Mouse (Mus musculus) cerebellum, postnatal 4 days (tissue): ENCODE measurements around the gene Ddost.
A peak's percentile ranks its signal among the peaks of the same experiment; 100 is the strongest.
"Not testable (repeated sequence)": the region's sequence is repeated elsewhere in the genome, so short reads cannot be mapped to it uniquely, and the experiment has no call there.

Source experiments
- DNase-seq, 2 experiments: peaks; one replicate each; pipeline ENCODE4 v3.0.0; 2022; ENCODE audit warnings: low spot score in 2 of 2, mixed read lengths in 1 of 2

The Ddost gene

DNA sequence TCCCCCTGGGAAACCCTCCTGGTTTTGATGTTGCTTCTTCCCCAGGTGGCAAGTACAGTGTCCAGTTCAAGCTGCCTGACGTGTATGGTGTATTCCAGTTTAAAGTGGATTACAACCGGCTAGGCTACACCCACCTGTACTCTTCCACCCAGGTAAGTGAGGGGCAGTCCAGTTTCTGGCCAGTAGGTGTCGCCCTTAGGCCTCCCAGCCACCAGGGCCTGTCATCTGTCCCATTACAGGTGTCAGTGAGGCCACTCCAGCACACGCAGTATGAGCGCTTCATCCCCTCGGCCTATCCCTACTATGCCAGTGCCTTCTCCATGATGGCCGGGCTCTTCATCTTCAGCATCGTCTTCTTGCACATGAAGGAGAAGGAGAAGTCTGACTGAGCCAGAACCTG lies 7.1 kb downstream of the Ddost start:
- DNase-seq = peak in 1 of 2 experiments; percentile 60

DNA sequence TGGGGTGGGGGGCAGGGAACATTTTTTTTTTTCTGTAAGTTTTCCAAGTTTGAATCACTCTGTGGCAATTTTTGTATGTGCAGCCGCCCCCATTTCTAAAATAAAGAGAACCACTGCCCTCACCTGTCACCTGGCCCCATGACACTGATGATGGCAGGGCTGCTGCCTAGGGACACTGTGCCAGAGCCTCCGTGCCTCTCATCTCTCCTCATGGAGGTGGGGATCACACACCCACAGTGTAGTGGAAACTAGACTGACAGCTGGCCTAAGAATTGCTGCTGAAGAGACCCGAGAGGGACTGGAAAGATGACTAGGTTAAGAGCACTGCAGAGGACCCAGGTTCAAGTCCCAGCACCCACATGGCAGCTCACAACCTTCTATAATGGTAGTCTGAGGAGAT lies 7.6 kb downstream of the Ddost start:
- no peak for DNase-seq

DNA sequence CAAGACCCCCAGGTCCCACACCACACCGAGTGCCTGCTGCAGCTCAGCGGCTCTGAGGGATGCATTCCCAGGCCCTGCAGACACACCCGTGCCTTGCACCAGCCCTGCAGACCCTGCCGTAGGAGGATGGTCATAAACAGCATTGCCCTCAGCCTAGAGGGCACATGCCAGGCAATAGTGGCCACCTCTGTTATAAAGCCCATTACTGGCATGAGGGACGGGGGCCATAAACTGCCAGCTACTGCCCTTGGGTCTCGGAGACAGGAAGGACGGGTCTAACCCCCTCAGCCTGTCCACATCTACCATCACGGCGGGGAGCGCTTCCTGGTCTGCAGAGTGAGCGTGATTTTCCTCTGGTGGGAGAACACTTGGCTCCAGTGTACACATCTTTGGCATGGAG lies 8.5 kb downstream of the Ddost start:
- DNase-seq = no peak

DNA sequence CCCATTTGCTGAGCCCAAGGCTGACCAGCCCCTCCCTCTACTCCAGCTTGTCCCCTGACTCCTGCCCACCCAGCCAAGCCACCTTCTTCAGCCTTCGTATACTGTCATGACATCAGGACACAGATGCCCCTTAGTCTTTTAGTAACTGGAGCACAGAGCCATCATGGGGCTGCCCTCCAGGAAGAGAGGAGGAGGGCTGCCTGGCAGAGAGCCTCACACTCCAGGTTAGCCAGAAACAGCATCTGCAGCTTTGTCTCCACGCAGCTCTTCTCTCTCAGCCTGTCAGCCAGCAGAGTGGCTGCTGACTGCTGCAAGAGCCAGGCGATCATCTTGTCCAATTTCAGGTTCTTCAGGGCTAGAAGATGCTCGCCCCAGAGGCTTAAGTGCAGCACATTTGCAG lies 9.3 kb downstream of the Ddost start:
- no peak for DNase-seq

DNA sequence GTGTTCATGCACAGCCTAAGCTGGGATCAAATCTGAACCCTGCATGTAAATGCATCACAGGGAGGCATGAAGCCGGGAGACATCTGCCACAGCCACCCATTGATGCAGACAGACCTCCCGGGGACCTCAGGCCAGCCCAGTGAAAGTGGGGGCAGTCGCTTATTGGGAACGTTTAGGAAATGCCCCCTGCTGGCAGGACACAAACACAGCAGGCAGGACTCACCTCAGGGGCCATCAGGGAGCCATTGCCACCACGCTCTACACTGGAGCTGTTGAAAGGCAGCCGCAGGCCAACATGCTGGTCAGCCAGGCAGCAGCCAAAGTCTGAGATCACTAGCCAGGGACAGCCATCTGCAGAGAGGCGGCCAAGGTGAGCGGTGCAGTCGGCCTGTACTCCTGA lies 11.3 kb downstream of the Ddost start:
- DNase-seq = no peak

GRCm38 (mm10) chr4:138316369-138316768 lies 11.8 kb downstream of the Ddost start:
- DNase-seq = no peak

- DNase-seq = peak in 1 of 2 experiments; percentile 69
Observed at GRCm38 (mm10) chr4:138318509-138319266, 14.2 kb downstream of the Ddost start.

DNA sequence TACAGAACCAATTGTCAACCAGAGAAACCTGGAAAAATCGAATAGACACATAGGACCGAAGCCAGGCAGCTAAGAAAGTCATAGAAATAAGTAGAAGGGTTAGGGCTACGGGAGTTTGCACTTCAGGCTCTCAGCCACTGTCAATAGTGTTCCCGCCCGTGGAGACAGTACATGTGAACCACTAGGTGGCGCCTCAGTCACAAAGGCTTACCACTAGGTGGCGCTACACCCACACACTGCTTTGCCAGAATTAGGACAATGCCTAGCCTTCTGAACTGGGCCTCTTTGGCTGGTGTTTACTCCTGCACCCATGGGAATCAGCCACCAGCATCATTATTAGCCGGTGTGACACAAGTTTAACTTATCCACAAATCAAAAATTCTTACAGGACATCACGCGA lies 15.0 kb downstream of the Ddost start:
- DNase-seq = peak; percentile 71 to 89

- DNase-seq = no peak
Observed at GRCm38 (mm10) chr4:138320711-138321110, 16.2 kb downstream of the Ddost start.

DNA sequence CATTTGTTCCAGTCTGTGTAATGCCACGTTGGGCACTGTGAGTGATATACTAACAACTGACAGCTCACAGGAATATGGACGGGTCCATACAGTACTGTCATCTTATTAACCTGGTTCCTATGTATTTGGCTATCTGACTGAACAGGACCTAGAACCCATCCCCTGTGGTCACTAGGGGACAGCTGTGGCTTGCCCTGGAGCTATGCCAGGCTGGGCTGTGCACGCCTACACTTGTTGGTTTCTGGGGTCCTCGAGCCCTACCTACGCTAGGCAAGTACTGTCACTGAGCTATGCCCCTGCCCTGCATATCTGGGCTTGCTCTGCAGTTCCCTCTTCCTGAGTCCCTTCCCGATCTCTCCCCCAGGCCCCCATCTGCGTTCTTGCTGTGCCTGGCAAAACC lies 17.0 kb downstream of the Ddost start:
- DNase-seq = no peak

- DNase-seq = no peak
Observed at GRCm38 (mm10) chr4:138322692-138323091, 18.2 kb downstream of the Ddost start.

DNA sequence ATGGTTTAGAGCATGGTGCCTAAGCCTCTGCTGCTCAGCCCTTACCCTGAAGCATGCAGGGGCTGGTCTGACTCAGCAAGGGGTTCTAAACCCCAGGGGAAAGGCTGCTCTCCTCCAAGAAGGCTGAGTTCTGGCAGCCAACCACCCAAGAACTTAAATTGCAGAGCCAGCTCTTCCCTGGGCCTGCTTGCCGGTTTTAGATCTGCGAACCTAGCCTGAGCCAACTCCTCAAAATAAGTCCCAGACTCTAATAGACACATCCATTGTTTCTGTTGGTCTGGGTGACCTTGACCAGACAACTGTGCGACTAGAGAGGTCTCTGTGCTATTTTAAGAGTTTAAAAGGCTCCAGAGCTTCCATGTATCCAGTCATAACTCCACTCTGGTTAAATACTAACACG lies 19.2 kb downstream of the Ddost start:
- DNase-seq = no peak

GRCm38 (mm10) chr4:138324451-138324850 lies 19.9 kb downstream of the Ddost start:
- no peak for DNase-seq

DNA sequence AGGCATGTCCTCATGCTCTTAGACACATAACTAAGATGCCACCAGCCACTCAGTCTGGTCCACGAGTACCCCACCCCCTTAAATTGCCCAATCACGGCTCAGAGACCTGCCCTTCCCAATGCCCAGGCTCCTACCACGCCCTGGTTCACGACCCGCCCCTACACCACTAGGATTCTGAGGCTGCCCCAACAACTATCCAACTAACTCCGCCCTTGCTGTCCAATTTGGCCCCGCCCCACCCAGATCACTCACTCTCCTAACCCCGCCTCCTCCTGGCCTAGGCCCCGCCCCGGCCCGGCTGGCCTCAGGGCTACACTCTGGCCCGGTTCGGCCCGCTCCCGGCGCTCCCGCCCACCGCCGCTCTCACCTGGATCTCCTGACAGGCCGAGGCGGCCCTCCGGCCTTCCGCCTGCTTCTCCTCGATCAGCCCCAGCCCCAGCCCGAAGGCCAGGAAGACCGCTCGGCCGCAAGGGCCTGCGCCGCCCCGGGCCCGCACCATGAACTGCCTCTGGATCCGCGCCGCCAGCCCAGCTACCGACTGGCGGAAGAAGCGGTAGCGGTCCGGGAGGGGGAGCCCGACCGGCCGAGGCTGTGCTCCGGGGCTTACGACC lies 21.0 kb downstream of the Ddost start:
- peak; percentile 69 to 87 for DNase-seq

GRCm38 (mm10) chr4:138326077-138326695 lies 21.7 kb downstream of the Ddost start, which contains the start of gene Pink1:
Gene Pink1 (minus strand): TSS chr4:138326307.
- DNase-seq = peak; percentile 91 to 94

- DNase-seq = not testable (repeated sequence)
Observed at GRCm38 (mm10) chr4:138327155-138327554, 22.6 kb downstream of the Ddost start.

GRCm38 (mm10) chr4:138327891-138328470 lies 23.5 kb downstream of the Ddost start:
- DNase-seq = no peak

DNA sequence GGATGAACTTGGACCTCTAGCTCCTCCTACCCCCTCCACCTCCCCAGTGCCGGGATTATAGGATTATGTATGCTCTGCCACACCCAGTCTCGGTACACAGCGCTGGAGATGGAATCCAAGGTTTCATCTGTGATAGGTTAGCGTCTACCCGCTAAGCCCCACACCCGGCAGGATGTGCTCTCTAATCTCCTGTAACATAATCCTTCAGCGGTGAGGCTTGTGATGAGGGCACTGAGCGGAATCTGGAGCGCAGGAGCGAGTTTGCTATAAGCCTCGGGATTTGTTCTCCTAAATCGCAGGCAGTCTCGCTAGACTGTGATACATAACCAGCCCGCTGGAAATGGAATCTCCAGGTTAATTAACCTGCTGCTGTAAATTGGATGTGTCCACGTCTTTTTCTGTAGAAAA lies 25.7 kb downstream of the Ddost start:
- DNase-seq = no peak

DNA sequence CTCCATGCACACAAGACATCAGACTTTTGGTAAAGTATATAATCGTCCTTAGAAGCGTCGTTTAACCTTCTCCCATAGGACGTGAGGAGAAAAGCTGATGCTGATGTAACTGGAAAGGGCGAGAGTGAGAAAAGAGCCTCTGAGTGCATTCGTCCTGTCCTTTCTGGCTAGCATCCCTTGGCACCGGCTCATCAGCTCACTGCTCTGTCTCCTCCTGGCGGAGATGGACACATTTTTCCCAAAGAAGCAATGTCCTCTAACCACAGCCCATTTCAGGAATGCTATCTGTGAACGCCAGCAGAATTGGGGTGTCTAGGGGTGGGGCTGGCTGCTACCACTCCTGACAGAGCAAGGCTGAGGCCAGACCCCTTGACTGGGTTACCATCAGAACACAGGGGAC lies 27.1 kb downstream of the Ddost start:
- no peak for DNase-seq

- DNase-seq = no peak
Observed at GRCm38 (mm10) chr4:138333135-138333534, 28.6 kb downstream of the Ddost start.

DNA sequence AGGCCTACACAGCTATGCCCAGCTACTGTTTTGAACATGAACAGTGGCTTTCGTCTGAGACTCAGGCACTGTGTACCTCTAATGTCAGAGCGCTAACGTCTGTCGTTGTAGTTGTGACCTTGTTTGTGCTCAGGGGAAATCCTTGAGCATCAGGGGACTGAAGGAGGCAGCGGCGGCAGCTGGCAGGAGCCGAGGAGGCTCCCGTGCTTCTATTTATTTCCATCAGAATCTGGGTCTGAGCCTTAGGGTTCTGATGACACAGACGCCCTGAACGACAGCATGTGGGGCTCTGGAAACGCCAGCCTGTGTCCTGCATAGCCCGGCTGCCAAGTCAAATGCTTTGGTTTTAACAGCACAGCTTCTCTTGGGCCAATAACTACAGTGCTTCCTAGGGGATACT lies 30.5 kb downstream of the Ddost start:
- no peak for DNase-seq

DNA sequence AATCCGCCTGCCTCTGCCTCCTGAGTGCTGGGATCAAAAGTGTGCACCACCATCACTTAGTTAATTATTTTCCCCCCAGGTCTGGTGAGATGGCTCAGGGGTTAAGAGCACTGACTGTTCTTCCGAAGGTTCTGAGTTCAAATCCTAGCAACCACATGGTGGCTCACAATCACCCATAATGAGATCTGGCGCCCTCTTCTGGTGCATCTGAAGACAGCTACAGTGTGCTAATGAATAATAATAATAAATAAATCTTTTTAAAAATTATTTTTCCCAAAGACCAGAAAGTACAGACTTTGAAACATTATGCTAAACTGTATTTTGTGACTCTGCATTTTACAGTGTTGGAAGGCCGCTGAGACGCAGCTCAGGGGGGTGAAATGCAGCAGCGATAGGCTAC lies 31.1 kb downstream of the Ddost start:
- no peak for DNase-seq

GRCm38 (mm10) chr4:138336876-138337275 lies 32.3 kb downstream of the Ddost start:
- DNase-seq = no peak
